Mouse (Mus musculus) hindbrain, embryonic 14.5 days (tissue): ENCODE measurements around the gene Atg13. TPM values are rescaled to one million over a fixed set of nuclear protein-coding genes. Genes with fewer than 3 reads are reported as not detected.
A peak's percentile ranks its signal among the peaks of the same experiment; 100 is the strongest.

Experiments
- ATAC-seq: fragments of 200-750 bp; cut with Nextera tagmentation; 2 replicates; pipeline ENCODE4 v1.8.0; 2017; ENCODE audit warnings: moderate number of reproducible peaks, mild to moderate bottlenecking, moderate TSS enrichment, moderate library complexity; ENCODE audit not compliant: low FRiP score
- DNase-seq: peaks from one replicate; pipeline ENCODE4 v3.0.0-alpha.2; 2015; ENCODE audit warnings: low spot score
- H3K27ac ChIP-seq: fragments of 300-500 bp; sonication (generic); 2 replicates; pipeline ENCODE4 v1.5.1; 2014; ENCODE audit warnings: mild to moderate bottlenecking, moderate library complexity
- H3K27me3 ChIP-seq: fragments of 300-500 bp; sonication (generic); 2 replicates; pipeline ENCODE4 v1.6.1; 2014; ENCODE audit warnings: mild to moderate bottlenecking, low read length, mixed read lengths; ENCODE audit not compliant: control insufficient read depth, insufficient read depth
- H3K36me3 ChIP-seq: fragments of 300-500 bp; sonication (generic); replicated peaks from 2 replicates; pipeline ENCODE4 v1.6.1; 2014; ENCODE audit not compliant: control insufficient read depth, insufficient read depth
- H3K4me1 ChIP-seq: fragments of 300-500 bp; sonication (generic); replicated peaks from 2 replicates; pipeline ENCODE4 v1.6.1; 2014; ENCODE audit warnings: antibody characterized with exemption, low read length, mixed read lengths; ENCODE audit not compliant: control insufficient read depth, insufficient read depth
- H3K4me2 ChIP-seq: fragments of 300-500 bp; sonication (generic); replicated peaks from 2 replicates; pipeline ENCODE4 v1.6.1; 2014; ENCODE audit warnings: mild to moderate bottlenecking, moderate library complexity
- H3K4me3 ChIP-seq: fragments of 300-500 bp; sonication (generic); replicated peaks from 2 replicates; pipeline ENCODE4 v1.5.1; 2014; ENCODE audit warnings: mild to moderate bottlenecking, low read length
- H3K9ac ChIP-seq: fragments of 300-500 bp; sonication (generic); 2 replicates; pipeline ENCODE4 v1.6.1; 2014
- H3K9me3 ChIP-seq: fragments of 300-500 bp; sonication (generic); 2 replicates; pipeline ENCODE4 v1.6.1; 2016; ENCODE audit warnings: low read length; ENCODE audit not compliant: control insufficient read depth
- WGBS: fragments of 180-500 bp; shearing (Covaris S2); extraction: QIAGEN DNeasy Blood & Tissue Kit; methylation state at CpG from one replicate; pipeline ENCODE4 v1.1.7; 2014; 5-methylcytosine and 5-hydroxymethylcytosine counted together
- polyA plus RNA-seq: library from polyadenylated mRNA; unstranded; fragments of >200 nt; fragmentation: Nextera tagmentation; extraction: Ambion mirVana; gene quantifications from 2 replicates; pipeline ENCODE4 v1.2.1, GENCODE M21; 2014

The Atg13 gene
- polyA plus RNA-seq, 1 experiment from 2014 or later = 36.7 TPM

GRCm38 (mm10) chr2:91724716-91725115, 14.3 kb upstream of the Atg13 start:
- Histone ChIP-seq H3K9me3 (no peaks in the 10 kb centered on the region), H3K4me1 (no peaks in the 10 kb centered on the region), H3K4me3 (no peak overlapping the region), H3K36me3 (peaks cover 11% of the 10 kb centered on the region), H3K9ac (no peak overlapping the region), H3K27ac (no peak overlapping the region), H3K27me3 (no peaks in the 10 kb centered on the region), H3K4me2 (no peak overlapping the region)
- 72% methylated on average over 2 of the region's 2 CpGs for whole genome bisulfite sequencing
- no peak for ATAC-seq
- DNase-seq = no peak

DNA sequence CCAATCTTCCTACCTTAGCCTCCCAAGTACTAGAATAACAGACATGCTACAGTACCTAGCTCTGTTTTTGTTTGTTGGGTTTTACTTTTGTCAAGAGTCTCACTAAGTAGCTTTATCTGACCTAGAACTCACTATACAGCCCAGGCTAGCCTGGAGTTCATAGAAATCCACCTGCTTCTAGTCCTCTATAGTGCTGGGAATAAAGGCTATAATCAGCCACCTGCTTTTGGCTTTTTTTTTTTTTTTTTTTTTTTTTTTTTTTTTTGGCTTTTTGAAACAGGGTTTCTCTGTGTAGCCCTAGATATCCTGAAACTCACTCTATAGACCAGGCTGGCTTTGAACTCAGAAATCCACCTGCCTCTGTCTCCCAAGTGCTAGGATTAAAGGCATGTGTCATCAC, 13.6 kb upstream of the Atg13 start:
- Histone ChIP-seq H3K4me3 (no peak overlapping the region), H3K27ac (no peak overlapping the region), H3K9me3 (no peaks in the 10 kb centered on the region), H3K27me3 (no peaks in the 10 kb centered on the region), H3K4me2 (no peak overlapping the region), H3K9ac (no peak overlapping the region), H3K4me1 (no peaks in the 10 kb centered on the region), H3K36me3 (peaks cover 11% of the 10 kb centered on the region)
- ATAC-seq = no peak
- DNase-seq = no peak

DNA sequence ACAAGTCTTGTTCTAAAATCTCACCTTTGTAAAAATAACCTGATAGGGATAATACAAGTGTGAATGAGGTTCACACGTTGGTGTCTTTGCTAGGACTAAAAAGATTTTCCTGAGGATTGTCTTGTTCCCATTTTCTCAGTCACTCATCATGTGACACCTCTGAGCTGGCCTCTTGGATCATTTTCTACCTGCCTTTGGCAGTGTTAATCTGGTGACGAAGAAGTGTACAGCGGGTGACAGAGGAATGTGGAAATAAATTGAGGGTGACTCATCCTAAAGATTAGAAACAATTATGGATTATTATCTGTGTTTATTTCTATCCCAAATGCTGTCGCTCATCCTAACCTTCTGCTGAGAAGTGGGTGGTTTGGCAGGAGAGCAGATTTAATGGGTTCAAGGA, 13.0 kb upstream of the Atg13 start:
- Histone ChIP-seq H3K4me2 (no peak overlapping the region), H3K27ac (no peak overlapping the region), H3K36me3 (peaks cover 11% of the 10 kb centered on the region), H3K9me3 (no peaks in the 10 kb centered on the region), H3K4me1 (no peaks in the 10 kb centered on the region), H3K4me3 (no peak overlapping the region), H3K9ac (no peak overlapping the region), H3K27me3 (no peaks in the 10 kb centered on the region)
- ATAC-seq = no peak
- WGBS = 79% methylated on average over 4 of the region's 4 CpGs
- DNase-seq = no peak

GRCm38 (mm10) chr2:91718276-91718675, 7.9 kb upstream of the Atg13 start:
- no peak overlapping the region for H3K4me3 ChIP-seq
- no peak overlapping the region for H3K27ac ChIP-seq
- DNase-seq = no peak
- H3K4me1 ChIP-seq = no peaks in the 10 kb centered on the region
- H3K27me3 ChIP-seq = no peaks in the 10 kb centered on the region
- 82% methylated on average over 6 of the region's 6 CpGs for WGBS
- no peak overlapping the region for H3K4me2 ChIP-seq
- H3K9ac ChIP-seq = no peak overlapping the region
- H3K9me3 ChIP-seq = no peaks in the 10 kb centered on the region
- peaks cover 14% of the 10 kb centered on the region for H3K36me3 ChIP-seq
- no peak for ATAC-seq

DNA sequence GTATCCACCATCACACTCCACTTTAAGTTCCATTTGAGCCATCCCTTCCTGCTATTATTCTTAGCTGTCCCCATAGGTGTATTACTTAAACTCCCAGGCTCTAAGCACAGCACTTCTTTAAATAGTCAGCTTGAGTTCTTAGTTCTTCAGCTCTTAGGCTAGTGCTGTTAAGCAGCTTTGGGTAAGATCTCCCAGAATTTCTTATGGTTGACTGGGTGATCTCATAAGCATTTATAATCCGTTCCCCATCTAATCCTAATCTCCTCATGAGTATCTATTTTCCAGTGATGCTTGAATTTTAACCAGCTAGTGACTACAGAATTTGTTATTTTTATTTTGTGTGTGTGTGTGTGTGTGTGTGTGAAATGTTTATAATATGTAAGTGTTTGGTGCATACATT, 4.5 kb upstream of the Atg13 start:
- ATAC-seq (no peak), DNase-seq (no peak)
- no peak overlapping the region for H3K4me2 ChIP-seq
- H3K9me3 ChIP-seq = no peaks in the 10 kb centered on the region
- no peak overlapping the region for H3K27ac ChIP-seq
- H3K4me1 ChIP-seq = peaks cover 8% of the 10 kb centered on the region
- H3K36me3 ChIP-seq = peaks cover 3% of the 10 kb centered on the region; the same call in 1 of the 2 replicates
- no peak overlapping the region for H3K9ac ChIP-seq
- H3K27me3 ChIP-seq = no peaks in the 10 kb centered on the region
- no peak overlapping the region for H3K4me3 ChIP-seq
- WGBS = 90% methylated on average over 1 of the region's 1 CpGs

DNA sequence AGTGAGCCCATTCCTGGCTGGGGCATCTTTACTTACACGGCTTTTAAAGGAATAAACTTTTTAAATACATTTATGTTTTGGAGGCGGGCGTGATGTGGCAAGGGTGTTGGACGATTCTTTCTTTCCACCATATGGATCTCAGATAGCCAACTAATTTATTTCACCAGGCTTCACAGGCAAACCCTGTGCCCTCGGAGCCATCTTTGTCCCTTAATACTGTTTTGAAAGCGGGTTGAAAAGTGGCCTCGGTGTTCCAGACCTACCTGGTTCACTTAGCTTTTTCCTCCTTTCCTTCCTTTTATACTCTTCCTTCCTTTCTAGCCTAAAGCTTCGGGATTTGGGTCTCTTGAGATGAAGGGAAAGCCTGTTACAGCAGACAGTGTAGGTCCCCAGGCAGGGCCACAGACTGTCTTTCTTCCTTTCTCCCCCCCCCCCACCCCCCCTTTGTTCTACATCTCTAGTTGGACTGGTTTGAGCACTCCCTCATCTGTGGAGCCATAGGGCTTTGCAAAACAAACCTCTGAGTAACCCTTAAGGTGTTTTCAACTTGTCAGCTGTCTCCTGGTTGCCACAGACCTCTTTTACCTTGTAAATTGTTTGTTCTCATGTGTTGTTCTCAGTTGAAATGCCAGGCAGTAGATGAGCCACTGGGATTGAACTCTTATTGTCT, 1.0 kb upstream of the Atg13 start:
- H3K9ac ChIP-seq = peak overlapping the region; percentile 80
- 6% methylated on average over 8 of the region's 8 CpGs for WGBS
- H3K27ac ChIP-seq = peak overlapping the region; percentile 87
- no peak for ATAC-seq
- H3K9me3 ChIP-seq = no peaks in the 10 kb centered on the region
- H3K4me1 ChIP-seq = peaks cover 14% of the 10 kb centered on the region
- no peaks in the 10 kb centered on the region; the same call in 1 of the 2 replicates for H3K36me3 ChIP-seq
- H3K4me3 ChIP-seq = peak overlapping the region; percentile 79
- H3K4me2 ChIP-seq = peak overlapping the region; percentile 93
- no peaks in the 10 kb centered on the region for H3K27me3 ChIP-seq
- DNase-seq = no peak

DNA sequence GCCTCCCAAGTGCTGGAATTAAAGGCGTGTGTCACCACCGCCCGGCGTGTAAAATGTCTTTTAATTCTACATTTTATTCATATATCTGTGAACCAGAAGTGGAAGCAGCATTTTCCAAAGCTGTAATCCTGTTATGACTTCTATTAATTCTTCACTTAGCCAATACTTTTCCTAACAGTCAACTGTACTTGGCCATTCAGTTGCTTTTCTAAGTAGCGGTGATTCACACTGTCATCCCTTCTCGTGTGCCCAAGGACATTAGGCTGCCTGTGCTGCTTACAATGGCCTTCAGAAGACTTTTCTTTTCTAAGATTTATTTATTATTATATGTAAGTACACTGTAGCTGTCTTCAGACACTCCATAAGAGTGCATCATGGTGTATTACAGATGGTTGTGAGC, 2.0 kb downstream of the Atg13 start:
- WGBS = 96% methylated on average over 6 of the region's 6 CpGs
- H3K36me3 ChIP-seq = no peaks in the 10 kb centered on the region
- no peak overlapping the region for H3K4me2 ChIP-seq
- H3K27me3 ChIP-seq = no peaks in the 10 kb centered on the region
- no peak overlapping the region for H3K9ac ChIP-seq
- peaks cover 14% of the 10 kb centered on the region for H3K4me1 ChIP-seq
- DNase-seq (no peak), ATAC-seq (no peak)
- H3K27ac ChIP-seq = no peak overlapping the region
- no peak overlapping the region for H3K4me3 ChIP-seq
- H3K9me3 ChIP-seq = no peaks in the 10 kb centered on the region

DNA sequence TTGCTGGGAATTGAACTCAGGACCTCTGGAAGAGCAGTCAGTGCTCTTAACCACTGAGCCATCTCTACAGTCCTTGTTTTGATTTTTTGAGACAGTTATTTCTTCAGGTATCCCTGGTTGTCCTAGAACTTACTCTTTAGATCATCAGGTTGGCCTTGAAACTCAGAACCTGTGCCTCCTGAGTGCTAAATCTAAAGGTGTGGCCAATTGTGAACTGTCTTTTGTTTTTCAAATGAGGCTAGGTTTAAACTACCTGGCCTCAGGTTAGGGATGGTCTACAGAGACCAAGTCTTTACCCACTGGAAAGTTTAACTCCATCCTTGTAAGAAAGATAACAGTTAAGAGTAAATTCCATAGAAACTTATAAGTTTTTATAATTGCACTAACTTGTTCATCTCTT, 3.9 kb downstream of the Atg13 start:
- DNase-seq = no peak
- Histone ChIP-seq H3K9ac (no peak overlapping the region), H3K4me3 (no peak overlapping the region), H3K4me1 (peaks cover 8% of the 10 kb centered on the region), H3K4me2 (no peak overlapping the region), H3K27me3 (no peaks in the 10 kb centered on the region), H3K36me3 (no peaks in the 10 kb centered on the region), H3K9me3 (no peaks in the 10 kb centered on the region), H3K27ac (no peak overlapping the region)
- ATAC-seq = no peak

DNA sequence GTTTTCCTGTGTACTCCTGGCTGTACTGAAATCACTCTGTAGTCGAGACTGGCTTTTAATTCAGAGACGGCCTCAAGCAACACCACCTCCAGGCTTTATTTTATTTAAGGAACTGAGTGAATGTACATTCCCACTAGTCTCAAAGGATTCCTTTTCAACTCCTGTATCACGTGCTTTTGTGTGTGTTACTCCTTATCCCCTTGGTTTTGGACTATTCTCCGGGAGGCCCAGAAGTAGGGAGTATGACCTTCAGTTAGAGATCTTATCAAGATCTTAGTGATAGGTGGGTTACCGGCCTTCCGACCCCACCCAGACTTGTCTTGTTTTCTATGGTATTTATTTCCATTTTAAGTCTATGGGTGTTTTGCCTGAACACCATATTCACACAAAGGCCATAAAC, 4.6 kb downstream of the Atg13 start:
- Histone ChIP-seq H3K4me2 (no peak overlapping the region), H3K36me3 (no peaks in the 10 kb centered on the region), H3K27me3 (no peaks in the 10 kb centered on the region), H3K9me3 (no peaks in the 10 kb centered on the region), H3K4me3 (no peak overlapping the region), H3K4me1 (peaks cover 6% of the 10 kb centered on the region), H3K9ac (no peak overlapping the region), H3K27ac (no peak overlapping the region)
- 88% methylated on average over 6 of the region's 6 CpGs for WGBS
- ATAC-seq = no peak
- no peak for DNase-seq

DNA sequence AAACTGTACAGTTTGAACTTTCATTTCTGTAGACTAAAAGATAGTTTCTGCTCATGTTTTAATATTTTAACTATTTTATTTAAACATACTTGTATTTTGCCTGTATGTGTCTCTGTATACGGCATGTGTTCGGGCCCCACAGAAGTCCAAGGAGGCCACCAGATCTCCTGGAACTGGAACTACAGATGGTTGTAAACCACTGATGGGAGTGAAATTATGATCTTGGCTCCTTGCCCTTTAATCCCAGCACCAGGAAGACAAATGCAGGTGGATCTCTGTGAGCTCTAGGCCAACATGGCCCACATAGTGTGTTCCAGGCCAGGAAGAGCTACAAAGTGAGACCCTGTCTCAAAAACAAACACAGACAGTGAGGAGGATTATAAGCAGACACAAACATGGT, 9.0 kb downstream of the Atg13 start:
- WGBS = 96% methylated on average over 2 of the region's 2 CpGs
- Histone ChIP-seq H3K4me2 (no peak overlapping the region), H3K9me3 (no peaks in the 10 kb centered on the region), H3K27ac (no peak overlapping the region), H3K36me3 (no peaks in the 10 kb centered on the region), H3K9ac (no peak overlapping the region), H3K4me3 (no peak overlapping the region), H3K4me1 (no peaks in the 10 kb centered on the region), H3K27me3 (no peaks in the 10 kb centered on the region)
- ATAC-seq = no peak
- DNase-seq = no peak
